Mouse (Mus musculus): Measurements from ENCODE around the gene Dlgap4.

The Dlgap4 gene

GRCm38 (mm10) chr2:156666231-156666630 lies 52.7 kb downstream of the Dlgap4 start:
- H3K27me3 ChIP-seq (ENCODE audit: insufficient read depth, low read length), result no peaks in the 10 kb centered on the region
- H3K4me1 ChIP-seq (replicated peaks; ENCODE audit: low read depth, low read length), result peaks cover 59% of the 10 kb centered on the region
- H3K36me3 ChIP-seq (ENCODE audit: insufficient read depth, low read length), result peaks cover 25% of the 10 kb centered on the region
- TF ChIP-seq POU5F1 (IDR thresholded peaks at IDR 0.05; ENCODE audit: borderline replicate concordance, low read length), result no peak
- TF ChIP-seq CTCF (conservative IDR thresholded peaks at IDR 0.05; ENCODE audit: low read length), result no peak
- TF ChIP-seq NANOG (IDR thresholded peaks at IDR 0.05; ENCODE audit: borderline replicate concordance, low read length), result no peak
- no peaks in the 10 kb centered on the region for H3K9me3 ChIP-seq (ENCODE audit: low read length)
- H3K4me3 ChIP-seq (replicated peaks; ENCODE audit: low read length), result no peak overlapping the region

GRCm38 (mm10) chr2:156667290-156667689 lies 53.8 kb downstream of the Dlgap4 start:
- Histone ChIP-seq H3K27me3 (ENCODE audit: insufficient read depth, low read length) (no peaks in the 10 kb centered on the region), H3K9me3 (ENCODE audit: low read length) (no peaks in the 10 kb centered on the region), H3K4me3 (replicated peaks; ENCODE audit: low read length) (no peak overlapping the region), H3K36me3 (ENCODE audit: insufficient read depth, low read length) (peaks cover 25% of the 10 kb centered on the region), H3K4me1 (replicated peaks; ENCODE audit: low read depth, low read length) (peaks cover 59% of the 10 kb centered on the region)
- TF ChIP-seq NANOG (IDR thresholded peaks at IDR 0.05; ENCODE audit: borderline replicate concordance, low read length), result no peak
- no peak for TF ChIP-seq CTCF (conservative IDR thresholded peaks at IDR 0.05; ENCODE audit: low read length)
- no peak for TF ChIP-seq POU5F1 (IDR thresholded peaks at IDR 0.05; ENCODE audit: borderline replicate concordance, low read length)

DNA sequence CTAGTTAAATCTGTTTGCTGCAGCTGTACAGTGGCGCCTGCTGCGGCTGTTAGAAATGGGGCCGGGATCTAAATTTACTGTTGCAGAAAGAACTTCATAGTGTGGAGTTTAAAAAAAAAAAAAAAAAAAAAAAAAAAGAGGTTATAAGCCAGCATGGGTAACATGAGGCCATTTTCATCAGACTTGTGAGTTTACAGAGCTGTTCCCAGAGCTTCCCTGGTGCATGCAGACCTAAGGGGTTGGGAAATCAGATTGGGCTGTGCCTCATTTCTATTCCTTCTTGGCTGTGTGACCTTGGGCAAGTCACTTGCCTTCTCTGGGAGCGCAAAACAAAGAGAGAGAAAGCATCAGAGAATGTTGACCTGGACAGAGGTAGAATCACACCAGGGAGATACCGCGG lies 55.1 kb downstream of the Dlgap4 start:
- Histone ChIP-seq H3K9me3 (ENCODE audit: low read length) (no peaks in the 10 kb centered on the region), H3K27me3 (ENCODE audit: insufficient read depth, low read length) (no peaks in the 10 kb centered on the region)
- TF ChIP-seq CTCF (conservative IDR thresholded peaks at IDR 0.05; ENCODE audit: low read length) (no peak), NANOG (IDR thresholded peaks at IDR 0.05; ENCODE audit: borderline replicate concordance, low read length) (no peak), POU5F1 (IDR thresholded peaks at IDR 0.05; ENCODE audit: borderline replicate concordance, low read length) (no peak)

GRCm38 (mm10) chr2:156673307-156673706 lies 59.8 kb downstream of the Dlgap4 start:
- peaks cover 19% of the 10 kb centered on the region for H3K36me3 ChIP-seq (ENCODE audit: insufficient read depth, low read length)
- TF ChIP-seq NANOG (IDR thresholded peaks at IDR 0.05; ENCODE audit: borderline replicate concordance, low read length), result no peak
- no peak for TF ChIP-seq CTCF (conservative IDR thresholded peaks at IDR 0.05; ENCODE audit: low read length)
- no peak for TF ChIP-seq POU5F1 (IDR thresholded peaks at IDR 0.05; ENCODE audit: borderline replicate concordance, low read length)
- H3K4me3 ChIP-seq (replicated peaks; ENCODE audit: low read length), result no peak overlapping the region
- H3K27me3 ChIP-seq (ENCODE audit: insufficient read depth, low read length), result no peaks in the 10 kb centered on the region
- H3K9me3 ChIP-seq (ENCODE audit: low read length), result no peaks in the 10 kb centered on the region
- peaks cover 68% of the 10 kb centered on the region for H3K4me1 ChIP-seq (replicated peaks; ENCODE audit: low read depth, low read length)

More for the DNA sequence above, 55.1 kb downstream of the Dlgap4 start:
- peaks cover 60% of the 10 kb centered on the region for H3K4me1 ChIP-seq (replicated peaks; ENCODE audit: low read depth, low read length)
- H3K36me3 ChIP-seq (ENCODE audit: insufficient read depth, low read length), result peaks cover 30% of the 10 kb centered on the region
- H3K4me3 ChIP-seq (replicated peaks; ENCODE audit: low read length), result no peak overlapping the region

- Histone ChIP-seq H3K27me3 (ENCODE audit: insufficient read depth, low read length) (no peaks in the 10 kb centered on the region), H3K36me3 (ENCODE audit: insufficient read depth, low read length) (peaks cover 20% of the 10 kb centered on the region), H3K9me3 (ENCODE audit: low read length) (no peaks in the 10 kb centered on the region), H3K4me3 (replicated peaks; ENCODE audit: low read length) (0 out of 2 replicates have a peak overlapping the region, but pooled peaks have one; percentile 23), H3K4me1 (replicated peaks; ENCODE audit: low read depth, low read length) (peaks cover 69% of the 10 kb centered on the region)
- no peak for TF ChIP-seq CTCF (conservative IDR thresholded peaks at IDR 0.05; ENCODE audit: low read length)
- TF ChIP-seq NANOG (IDR thresholded peaks at IDR 0.05; ENCODE audit: borderline replicate concordance, low read length), result no peak
- TF ChIP-seq POU5F1 (IDR thresholded peaks at IDR 0.05; ENCODE audit: borderline replicate concordance, low read length), result no peak
Measured at GRCm38 (mm10) chr2:156673881-156674669, 60.6 kb downstream of the Dlgap4 start.

DNA sequence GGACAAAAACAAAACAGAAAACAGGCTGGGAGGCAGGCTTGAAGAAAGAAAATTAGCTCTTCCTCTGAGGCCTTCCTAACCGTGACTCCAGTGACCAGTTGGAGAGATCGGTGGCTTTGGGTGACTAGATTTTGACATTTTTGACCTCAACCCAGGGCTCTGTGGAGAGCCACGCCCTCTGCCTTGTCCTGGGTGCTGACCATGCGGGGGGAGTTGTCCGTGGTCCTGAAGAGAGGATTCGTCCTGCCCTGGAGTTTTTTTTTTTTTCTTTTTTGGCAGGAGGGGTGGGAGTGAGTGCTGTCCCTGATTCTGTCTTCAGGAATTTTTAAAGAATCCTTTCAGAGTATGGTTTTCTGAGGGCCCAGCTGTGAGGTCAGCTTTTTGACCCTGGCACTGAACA lies 63.4 kb downstream of the Dlgap4 start:
- Histone ChIP-seq H3K4me1 (replicated peaks; ENCODE audit: low read depth, low read length) (peaks cover 83% of the 10 kb centered on the region), H3K4me3 (replicated peaks; ENCODE audit: low read length) (0 out of 2 replicates have a peak overlapping the region, but pooled peaks have one; percentile 29), H3K36me3 (ENCODE audit: insufficient read depth, low read length) (peaks cover 23% of the 10 kb centered on the region), H3K27me3 (ENCODE audit: insufficient read depth, low read length) (no peaks in the 10 kb centered on the region), H3K9me3 (ENCODE audit: low read length) (no peaks in the 10 kb centered on the region)
- no peak for TF ChIP-seq NANOG (IDR thresholded peaks at IDR 0.05; ENCODE audit: borderline replicate concordance, low read length)
- no peak for TF ChIP-seq POU5F1 (IDR thresholded peaks at IDR 0.05; ENCODE audit: borderline replicate concordance, low read length)
- TF ChIP-seq CTCF (conservative IDR thresholded peaks at IDR 0.05; ENCODE audit: low read length), result no peak

DNA sequence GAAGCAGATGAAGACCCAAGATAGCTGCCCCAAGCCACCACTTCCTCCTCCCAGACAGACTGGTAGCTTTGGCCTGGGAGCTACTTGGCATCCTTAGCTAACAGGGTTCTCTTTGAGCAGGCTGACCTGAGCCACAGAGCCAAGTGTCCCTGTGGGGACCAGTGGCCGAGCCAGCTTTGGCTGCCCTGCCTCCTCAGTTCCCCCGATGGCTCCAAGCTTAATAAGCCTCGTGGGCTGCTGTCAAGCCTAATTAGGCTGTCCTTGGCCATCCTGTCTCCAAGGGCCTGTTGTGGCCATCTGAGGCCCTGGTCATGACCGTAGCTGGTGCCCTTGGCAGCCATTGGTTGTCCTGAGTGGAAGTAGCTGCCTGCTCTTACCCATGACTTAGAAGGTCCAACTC lies 64.6 kb downstream of the Dlgap4 start:
- no peak for TF ChIP-seq NANOG (IDR thresholded peaks at IDR 0.05; ENCODE audit: borderline replicate concordance, low read length)
- no peak for TF ChIP-seq POU5F1 (IDR thresholded peaks at IDR 0.05; ENCODE audit: borderline replicate concordance, low read length)
- no peak for TF ChIP-seq CTCF (conservative IDR thresholded peaks at IDR 0.05; ENCODE audit: low read length)
- H3K4me3 ChIP-seq (replicated peaks; ENCODE audit: low read length), result no peak overlapping the region
- H3K36me3 ChIP-seq (ENCODE audit: insufficient read depth, low read length), result peaks cover 27% of the 10 kb centered on the region
- H3K27me3 ChIP-seq (ENCODE audit: insufficient read depth, low read length), result no peaks in the 10 kb centered on the region
- H3K4me1 ChIP-seq (replicated peaks; ENCODE audit: low read depth, low read length), result peaks cover 93% of the 10 kb centered on the region
- H3K9me3 ChIP-seq (ENCODE audit: low read length), result no peaks in the 10 kb centered on the region

- Histone ChIP-seq H3K4me1 (replicated peaks; ENCODE audit: low read depth, low read length) (peaks cover 93% of the 10 kb centered on the region), H3K27me3 (ENCODE audit: insufficient read depth, low read length) (peaks cover 4% of the 10 kb centered on the region; the same call in 1 of the 2 replicates), H3K9me3 (ENCODE audit: low read length) (no peaks in the 10 kb centered on the region), H3K4me3 (replicated peaks; ENCODE audit: low read length) (no peak overlapping the region), H3K36me3 (ENCODE audit: insufficient read depth, low read length) (peaks cover 25% of the 10 kb centered on the region)
- TF ChIP-seq CTCF (conservative IDR thresholded peaks at IDR 0.05; ENCODE audit: low read length) (no peak), NANOG (IDR thresholded peaks at IDR 0.05; ENCODE audit: borderline replicate concordance, low read length) (no peak), POU5F1 (IDR thresholded peaks at IDR 0.05; ENCODE audit: borderline replicate concordance, low read length) (no peak)
Measured at GRCm38 (mm10) chr2:156682965-156683364, 69.5 kb downstream of the Dlgap4 start.
